Mouse (Mus musculus) left cerebral cortex, postnatal 10 days (tissue): ENCODE measurements around the gene Psg19. TPM values are rescaled to one million over a fixed set of nuclear protein-coding genes. Genes with fewer than 3 reads are reported as not detected.
"Not testable (repeated sequence)": the region's sequence is repeated elsewhere in the genome, so short reads cannot be mapped to it uniquely, and the experiment has no call there.

Experiments used
- DNase-seq, 2 experiments: peaks; one replicate each; pipeline ENCODE4 v3.0.0; 2021 to 2022; ENCODE audit warnings: low spot score in 2 of 2, mixed read lengths in 1 of 2; ENCODE audit errors: extremely low spot score in 1 of 2
- intact Hi-C: fragments of 180-260 bp; cut with DNase I; formaldehyde crosslinking; loops from one replicate; pipeline ENCODE4 v1.15.1; 2025
- total RNA-seq, 2 experiments: library from RNA; stranded (reverse); gene quantifications; 2 replicates each; pipeline ENCODE4 v1.2.3; 2021

Psg19 gene
- total RNA-seq, 2 experiments from 2014 or later, result not detected

- no peak for DNase-seq
- intact Hi-C loops, result loop anchor here (2.0 kb wide), 1 partner anchor 128 kb away; no protein-coding TSS in a partner anchor
These were observed 49.1 kb downstream of the Psg19 start for GRCm38 (mm10) chr7:18748994-18749895.

GRCm38 (mm10) chr7:18747420-18747819 lies 50.9 kb downstream of the Psg19 start:
- DNase-seq, intact Hi-C loops: not testable (repeated sequence)

DNA sequence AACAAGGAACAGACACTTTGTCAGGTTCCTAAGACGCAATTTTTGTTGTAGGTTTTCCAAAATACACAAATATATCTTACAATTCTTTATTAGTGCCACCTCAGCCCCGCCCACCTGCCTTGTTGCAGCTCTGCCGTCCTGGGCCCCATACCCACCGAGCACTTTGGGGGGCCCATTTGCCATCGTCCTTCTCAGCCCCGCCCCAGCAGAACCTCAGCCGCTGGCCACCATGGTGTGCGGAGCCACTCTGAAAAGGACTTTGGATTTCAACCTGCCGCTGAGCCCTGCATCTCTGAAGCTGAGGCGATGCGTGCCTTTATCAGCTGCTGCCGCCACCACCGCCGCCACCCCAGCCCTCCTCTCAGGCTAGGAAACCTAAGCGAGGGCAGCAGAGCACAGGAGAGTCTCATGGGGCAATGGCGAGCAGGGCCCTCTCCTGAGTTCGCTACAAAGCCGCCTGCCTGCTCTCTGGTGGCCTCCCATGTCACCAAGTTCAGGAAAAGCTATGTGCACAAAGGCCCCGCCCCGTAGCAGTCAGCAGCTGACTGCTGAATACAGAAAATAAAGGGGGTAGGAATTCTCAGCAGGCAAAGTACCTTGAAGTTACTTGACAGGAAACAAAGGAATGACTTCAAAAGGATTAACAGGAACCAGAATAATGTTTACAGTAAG lies 52.0 kb downstream of the Psg19 start:
- intact Hi-C loops, result no loop called here

More for the DNA sequence above, 52.0 kb downstream of the Psg19 start:
- peak in 1 of 2 experiments; percentile 82 for DNase-seq

Other genes starting within 250 kb of the Psg19 start
- gene Psg27, start 231.2 kb downstream of the Psg19 start, total RNA-seq, result not detected
- gene Psg23, start 182.0 kb downstream of the Psg19 start, total RNA-seq, result not detected
- not detected for gene Psg21, start 141.8 kb downstream of the Psg19 start, total RNA-seq
- gene Psg20, start 112.3 kb downstream of the Psg19 start, total RNA-seq, result not detected
- not detected for gene Psg22, start 80.4 kb downstream of the Psg19 start, total RNA-seq
- gene Psg17, start 23.1 kb upstream of the Psg19 start, total RNA-seq, result not detected
- 1 to 10 TPM; 1.3 to 1.5 TPM for gene Mill2, start 41.4 kb upstream of the Psg19 start, total RNA-seq
- gene Pglyrp1, start 72.8 kb upstream of the Psg19 start, total RNA-seq, result 10 to 100 TPM; 26.6 to 28.1 TPM
- gene Ccdc61, start 111.9 kb upstream of the Psg19 start, total RNA-seq, result 10 to 100 TPM; 12.8 to 13.4 TPM
- 100 to 1,000 TPM; 114 to 118 TPM for gene Nova2, start 127.4 kb upstream of the Psg19 start, total RNA-seq
- gene Nanos2, start 188.9 kb upstream of the Psg19 start, total RNA-seq, result under 1 TPM; 0.71 to 0.95 TPM
- 10 to 100 TPM; 30.8 to 31.7 TPM for gene Mypop, start 192.7 kb upstream of the Psg19 start, total RNA-seq
- 10 to 100 TPM; 44.8 to 46.1 TPM for gene Irf2bp1, start 205.5 kb upstream of the Psg19 start, total RNA-seq
- gene Foxa3, start 225.0 kb upstream of the Psg19 start, total RNA-seq, result not detected
- gene Sympk, start 225.9 kb upstream of the Psg19 start, total RNA-seq, result 10 to 100 TPM; 85.6 to 87.6 TPM